Mouse (Mus musculus) brain, embryonic 14.5 days (tissue): ENCODE results near the gene Plekhg6.

Experiments
- CTCF ChIP-seq: fragments of 200-500 bp; IDR thresholded peaks from 2 replicates; pipeline ENCODE4 v1.5.1; 2012; ENCODE audit warnings: inconsistent platforms, mild to moderate bottlenecking, moderate library complexity, borderline replicate concordance; ENCODE audit not compliant: insufficient read depth, insufficient read length; ENCODE audit errors: extremely low read depth
- POLR2A ChIP-seq: fragments of 200-500 bp; IDR thresholded peaks from 2 replicates; pipeline ENCODE4 v1.6.1; 2012; ENCODE audit warnings: mild to moderate bottlenecking, inconsistent platforms, borderline replicate concordance; ENCODE audit not compliant: poor library complexity, insufficient read depth, insufficient read length, severe bottlenecking; ENCODE audit errors: extremely low read depth

DNA sequence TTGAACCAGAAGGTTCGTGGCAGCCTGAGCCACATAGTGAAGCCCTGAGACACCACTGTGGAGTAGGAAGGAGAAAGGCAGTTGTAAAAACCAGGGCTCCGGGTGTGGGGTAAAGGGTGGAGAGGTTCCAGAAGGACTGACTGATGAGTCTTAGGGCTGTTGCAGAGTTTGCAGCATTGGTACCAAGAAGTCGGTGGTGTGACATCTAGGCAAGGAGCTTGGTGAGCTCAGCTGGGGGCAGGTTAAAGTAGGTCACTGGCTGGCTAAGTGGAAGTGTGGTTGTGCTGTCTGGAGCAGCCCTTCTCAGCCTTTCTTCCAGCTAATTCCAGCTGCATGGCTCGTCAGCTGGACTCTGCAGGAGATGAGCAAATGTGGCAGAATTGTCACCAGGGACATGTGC, 27.8 kb downstream of the Plekhg6 start:
- TF ChIP-seq CTCF (no peak), POLR2A (no peak)
